Mouse (Mus musculus) urinary bladder, postnatal 36 days (tissue): ENCODE data around the gene Rpl31.

ENCODE experiments used
- DNase-seq, 2 experiments: peaks; one replicate each; pipeline ENCODE4 v3.0.0; 2022; ENCODE audit warnings: low spot score in 2 of 2, mixed read lengths in 1 of 2

The Rpl31 gene

DNA sequence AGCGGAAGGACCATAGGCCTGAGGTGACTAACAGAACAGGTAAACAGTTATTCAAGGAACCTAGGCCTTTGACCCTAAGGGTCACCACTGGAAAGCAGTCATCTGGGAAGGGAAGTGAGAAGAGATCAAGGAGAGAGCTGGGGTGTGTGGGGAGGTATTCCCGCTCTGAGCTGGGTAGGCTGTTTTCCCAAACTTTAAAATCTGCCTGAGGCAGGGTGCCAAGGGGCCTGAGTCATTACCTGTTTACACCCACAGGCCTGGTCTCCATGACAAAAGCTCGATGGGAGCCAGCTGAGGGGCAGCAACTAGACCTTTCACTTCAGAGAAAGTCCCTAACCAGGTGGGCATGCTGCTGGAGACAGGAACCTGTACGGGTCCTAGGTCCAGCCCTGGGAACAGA, 31.6 kb downstream of the Rpl31 start:
- DNase-seq: peak; percentile 57 to 62

GRCm38 (mm10) chr1:39400173-39400572, 32.5 kb downstream of the Rpl31 start:
- no peak for DNase-seq

DNA sequence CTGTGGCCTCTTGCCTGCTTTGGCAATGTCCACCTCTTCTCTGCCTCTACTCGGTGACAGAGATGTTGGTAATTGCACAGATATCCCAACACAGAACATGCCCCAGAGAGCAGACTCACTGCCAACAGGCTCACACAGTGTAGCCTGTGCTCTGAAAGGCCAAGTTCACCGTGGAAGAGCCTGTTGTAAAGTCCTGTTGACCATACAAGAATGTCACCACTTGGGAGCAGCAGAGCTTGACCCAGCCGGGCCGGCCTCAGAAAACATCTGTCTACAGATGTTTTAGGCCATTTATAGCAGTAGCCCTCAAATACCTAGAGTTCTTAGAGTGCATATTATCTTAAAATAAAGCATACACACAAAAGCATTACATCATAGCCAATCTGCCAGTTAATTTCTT, 39.5 kb downstream of the Rpl31 start:
- no peak for DNase-seq

- DNase-seq: no peak
Measured at GRCm38 (mm10) chr1:39408123-39408522, 40.5 kb downstream of the Rpl31 start.

GRCm38 (mm10) chr1:39408668-39409067, 41.0 kb downstream of the Rpl31 start:
- no peak for DNase-seq

DNA sequence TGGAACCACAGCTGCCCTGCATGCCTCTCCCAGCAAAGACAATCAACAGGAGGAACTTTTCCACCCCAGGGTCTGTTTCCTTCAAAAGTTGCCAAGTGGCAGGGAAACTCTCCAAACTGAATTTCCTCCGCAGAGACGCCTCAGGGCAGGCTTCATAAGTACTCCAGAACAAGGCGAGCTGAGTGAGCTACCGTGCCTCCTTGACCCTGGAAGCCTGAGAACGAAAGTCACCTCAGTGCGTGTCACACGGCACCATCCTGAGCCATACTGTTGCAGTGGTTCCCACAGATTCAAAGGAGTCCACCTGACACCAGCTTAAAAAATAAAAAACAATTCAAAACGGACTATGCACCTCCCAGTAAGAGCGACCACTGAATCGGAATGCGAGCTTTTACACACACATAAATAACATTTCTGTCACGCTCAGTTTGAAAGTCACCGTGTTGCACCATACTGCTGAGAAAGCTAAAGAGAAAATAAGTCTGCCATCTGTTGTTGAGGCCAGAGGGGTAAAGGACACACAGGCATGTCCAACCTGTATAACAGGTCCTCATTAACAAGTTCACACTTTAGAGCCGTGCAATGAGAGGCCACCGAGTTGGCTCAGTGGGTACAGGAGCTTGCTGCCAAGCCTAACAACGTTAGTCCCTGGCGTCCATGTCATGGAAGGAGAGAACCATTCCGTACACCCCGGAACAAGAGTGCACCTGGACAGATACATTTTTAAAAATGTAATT, 42.6 kb downstream of the Rpl31 start:
- no peak for DNase-seq

DNA sequence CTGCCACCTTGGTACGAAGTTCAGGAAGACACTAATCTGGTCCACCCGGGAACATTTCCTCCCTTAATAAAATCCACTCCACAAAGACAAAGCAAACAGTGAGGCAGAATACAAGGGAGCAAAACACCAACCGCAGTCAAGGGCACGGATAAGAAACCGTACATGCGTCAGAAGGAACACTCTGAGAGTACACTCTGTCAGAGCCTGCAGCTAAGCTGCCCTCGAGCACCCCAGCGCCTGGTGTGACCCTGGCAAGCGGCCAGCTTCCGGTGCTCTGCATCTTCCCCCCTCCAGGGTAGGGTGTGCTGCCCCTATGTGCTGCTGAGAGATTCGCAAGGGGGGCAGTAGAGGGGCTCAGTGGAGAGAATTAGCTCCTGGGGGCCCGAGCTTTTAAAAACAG, 50.2 kb downstream of the Rpl31 start:
- DNase-seq: no peak

DNA sequence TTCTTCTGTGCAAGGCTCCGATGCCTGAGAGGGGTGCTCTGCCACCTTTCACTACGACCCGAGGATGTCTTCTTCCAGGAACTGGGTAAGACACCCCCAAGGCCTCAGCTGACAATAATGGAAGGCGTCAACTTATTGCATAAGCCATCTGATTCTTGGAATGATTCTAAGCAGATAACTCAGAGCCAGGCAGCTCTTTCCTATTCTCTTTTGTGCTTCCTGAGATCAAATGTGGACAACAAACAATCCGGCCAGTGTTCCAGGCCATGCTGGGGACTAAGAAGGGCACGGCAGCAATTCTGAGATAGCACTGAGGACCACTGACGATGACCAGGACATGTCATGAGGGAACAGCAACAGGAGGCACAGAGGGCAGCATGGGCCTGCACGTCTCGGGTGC, 51.2 kb downstream of the Rpl31 start:
- DNase-seq: no peak

DNA sequence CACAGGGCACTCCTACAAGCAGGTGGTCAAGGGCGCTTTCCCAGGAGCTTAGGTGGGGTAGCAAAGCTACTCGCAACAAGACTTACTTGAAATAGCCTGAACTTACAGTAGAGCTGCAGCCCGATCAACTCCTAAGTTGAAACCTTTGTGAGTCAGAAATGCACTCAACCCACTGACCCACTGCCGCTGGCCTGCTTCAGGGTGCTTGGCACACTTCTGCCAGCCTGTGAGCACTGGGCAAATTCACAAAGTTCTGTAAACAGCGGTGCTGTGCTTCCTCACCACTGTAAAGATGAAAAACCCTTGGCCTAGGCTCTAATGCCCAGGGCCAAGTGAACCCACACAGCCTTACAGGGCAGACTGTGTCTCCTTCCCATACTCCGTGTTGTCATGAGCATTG, 53.3 kb downstream of the Rpl31 start:
- DNase-seq: no peak
